Mouse (Mus musculus) myocyte (in vitro differentiated cells): ENCODE measurements around the gene Ssr3. TPM values are rescaled to one million over a fixed set of nuclear protein-coding genes. Genes with fewer than 3 reads are reported as not detected.

Experiments used
- H3K27me3 ChIP-seq: one replicate; pipeline ENCODE4 v1.6.1; 2011; ENCODE audit not compliant: control insufficient read depth, insufficient read depth, insufficient read length
- H3K36me3 ChIP-seq: one replicate; pipeline ENCODE4 v1.6.1; 2011; ENCODE audit not compliant: control insufficient read depth, insufficient read depth
- H3K4me2 ChIP-seq: one replicate; pipeline ENCODE4 v1.6.1; 2011; ENCODE audit warnings: low read depth, control low read depth
- H3K4me3 ChIP-seq: one replicate; pipeline ENCODE4 v1.5.1; 2011; ENCODE audit warnings: mild to moderate bottlenecking, control low read depth, moderate library complexity
- H3K79me2 ChIP-seq: one replicate; pipeline ENCODE4 v1.6.1; 2011; ENCODE audit not compliant: control insufficient read depth, insufficient read depth
- H3ac ChIP-seq: one replicate; pipeline ENCODE4 v1.6.1; 2011; ENCODE audit not compliant: control insufficient read depth, insufficient read length
- CEBPB ChIP-seq: IDR thresholded peaks from 2 replicates; pipeline ENCODE4 v1.6.1; 2011; ENCODE audit warnings: mild to moderate bottlenecking, moderate library complexity; ENCODE audit not compliant: poor library complexity, insufficient read depth, severe bottlenecking
- E2F4 ChIP-seq: IDR thresholded peaks from one replicate; pipeline ENCODE4 v1.6.1; 2011; ENCODE audit warnings: mild to moderate bottlenecking, control low read depth, moderate library complexity; ENCODE audit not compliant: insufficient read depth
- MAX ChIP-seq: IDR thresholded peaks from one replicate; pipeline ENCODE4 v1.6.1; 2011; ENCODE audit warnings: low read depth, mild to moderate bottlenecking, control low read depth
- MYOG ChIP-seq, 3 experiments: IDR thresholded peaks; one replicate each; pipeline ENCODE4 v1.6.1; 2011; ENCODE audit warnings: control low read depth in 2 of 3, low read depth in 2 of 3, mild to moderate bottlenecking in 2 of 3; ENCODE audit not compliant: insufficient read length in 2 of 3, control insufficient read depth in 1 of 3, insufficient read depth in 1 of 3
- POLR2A ChIP-seq: IDR thresholded peaks from one replicate; pipeline ENCODE4 v1.6.1; 2011; ENCODE audit warnings: low read depth, mild to moderate bottlenecking, control low read depth, moderate library complexity; ENCODE audit not compliant: insufficient read length
- REST ChIP-seq: IDR thresholded peaks from one replicate; pipeline ENCODE4 v1.6.1; 2011; ENCODE audit warnings: mild to moderate bottlenecking, control low read depth, moderate library complexity; ENCODE audit not compliant: insufficient read depth, insufficient read length
- SRF ChIP-seq: IDR thresholded peaks from one replicate; pipeline ENCODE4 v1.6.1; 2011; ENCODE audit warnings: low read depth; ENCODE audit not compliant: control insufficient read depth, insufficient read length
- TCF12 ChIP-seq: IDR thresholded peaks from one replicate; pipeline ENCODE4 v1.6.1; 2011; ENCODE audit warnings: mild to moderate bottlenecking, control low read depth; ENCODE audit not compliant: poor library complexity, insufficient read depth, severe bottlenecking
- TCF3 ChIP-seq: IDR thresholded peaks from one replicate; pipeline ENCODE4 v1.6.1; 2011; ENCODE audit warnings: low read depth, control low read depth; ENCODE audit not compliant: insufficient read length
- polyA plus RNA-seq: library from polyadenylated mRNA; unstranded; fragments of >200 nt; fragmentation: generic; extraction: Trizol; gene quantifications from one replicate; pipeline ENCODE4 v1.2.1, GENCODE M21; 2012; ENCODE audit warnings: missing spikeins

The Ssr3 gene
- polyA plus RNA-seq, 1 experiment = 76.8 TPM

- no peak overlapping the region for H3ac ChIP-seq
- H3K4me3 ChIP-seq = no peak overlapping the region
- TF ChIP-seq REST (no peak), TCF3 (no peak), TCF12 (no peak), MAX (no peak), MYOG (IDR thresholded peaks at IDR 0.05; ENCODE audit: control insufficient read depth in 1 of 3, insufficient read depth in 1 of 3, insufficient read length in 2 of 3, low read depth in 2 of 3) (no peak), CEBPB (no peak)
- no peaks in the 10 kb centered on the region for H3K27me3 ChIP-seq
- H3K79me2 ChIP-seq = no peaks in the 10 kb centered on the region
- no peak overlapping the region for H3K4me2 ChIP-seq
- H3K36me3 ChIP-seq = no peaks in the 10 kb centered on the region
These were observed 52.1 kb downstream of the Ssr3 start for GRCm38 (mm10) chr3:65340173-65340951.

DNA sequence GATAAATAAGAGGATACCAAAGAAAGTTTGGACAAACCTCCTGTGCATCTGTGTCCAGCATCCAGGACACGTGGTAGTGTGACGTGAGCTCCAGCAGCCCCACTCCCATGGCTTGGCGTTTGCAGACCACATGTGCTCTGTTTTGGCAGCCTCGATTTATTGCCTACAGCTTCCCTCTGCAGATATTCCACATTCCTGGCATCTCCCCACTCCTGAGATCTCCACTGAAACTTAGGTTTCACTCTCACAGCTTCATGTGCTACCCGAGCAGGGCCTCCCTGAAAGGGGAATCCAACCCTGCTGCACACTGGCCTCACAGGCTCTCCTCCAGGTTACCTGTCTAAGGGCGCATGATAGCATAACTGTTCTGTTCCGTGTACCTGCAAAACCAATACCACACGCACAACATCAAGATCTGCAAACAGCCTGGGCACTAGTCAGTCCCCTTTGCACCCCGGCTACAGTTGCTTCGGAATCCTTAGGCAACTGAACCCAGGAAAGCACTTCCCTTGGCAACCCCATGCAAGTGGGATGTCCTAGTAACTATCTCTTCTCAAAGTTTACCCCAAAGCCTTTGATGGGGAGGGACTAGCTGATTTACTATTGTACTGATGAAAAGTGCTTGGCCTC lies 54.5 kb downstream of the Ssr3 start:
- Histone ChIP-seq H3K27me3 (no peaks in the 10 kb centered on the region), H3K4me3 (no peak overlapping the region), H3K4me2 (no peak overlapping the region), H3K36me3 (no peaks in the 10 kb centered on the region), H3K79me2 (no peaks in the 10 kb centered on the region), H3ac (no peak overlapping the region)
- TF ChIP-seq SRF = no peak
- TF ChIP-seq POLR2A = no peak
- TF ChIP-seq TCF12 = no peak
- no peak for TF ChIP-seq CEBPB
- TF ChIP-seq E2F4 = no peak

Other genes starting within 250 kb of the Ssr3 start
- 5.2 TPM for gene Tiparp, start 135.8 kb upstream of the Ssr3 start, polyA plus RNA-seq